Mouse (Mus musculus): ENCODE measurements around the gene Slc2a4. TPM values are rescaled to one million over a fixed set of nuclear protein-coding genes. Genes with fewer than 3 reads are reported as not detected.
"Not testable (repeated sequence)": the region's sequence is repeated elsewhere in the genome, so short reads cannot be mapped to it uniquely, and the experiment has no call there.

The Slc2a4 gene
- total RNA-seq, 2 experiments from 2014 or later: 325 to 365 TPM

DNA sequence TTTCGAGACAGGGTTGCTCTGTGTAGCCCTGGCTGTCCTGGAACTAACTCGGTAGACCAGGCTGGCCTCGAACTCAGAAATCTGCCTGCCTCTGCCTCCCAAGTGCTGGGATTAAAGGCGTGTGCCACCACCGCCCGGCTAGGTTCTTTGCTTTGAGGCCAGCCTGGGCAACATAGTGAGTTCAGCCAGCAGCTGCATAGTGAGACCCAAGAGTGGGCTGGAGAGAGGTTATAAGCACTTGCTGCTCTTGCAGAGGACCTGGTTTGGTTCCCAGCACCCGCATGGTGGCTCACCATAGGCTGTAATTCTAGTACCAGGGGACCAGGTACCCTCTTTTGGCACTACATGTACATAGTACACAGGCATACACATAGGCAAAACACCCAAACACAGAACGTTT, 17.8 kb downstream of the Slc2a4 start:
- DNase-seq (ENCODE audit: low spot score): not testable (repeated sequence)
- intact Hi-C loops (cut with DNase I): loop anchor here (5.0 to 10.0 kb wide), 2 partner anchors 77 to 285 kb away; partner anchors contain the start of gene Slc16a11

- DNase-seq (ENCODE audit: low spot score): no peak
- intact Hi-C loops (cut with DNase I): loop anchor here (5.0 to 10.0 kb wide), 3 partner anchors 38 to 285 kb away; partner anchors contain the start of gene Slc16a11
Measured at GRCm38 (mm10) chr11:69929712-69930111, 18.3 kb downstream of the Slc2a4 start.

- intact Hi-C loops (cut with DNase I): loop anchor here (5.0 kb wide), 1 partner anchor 40 kb away; no protein-coding TSS in a partner anchor
- no peak for DNase-seq (ENCODE audit: low spot score)
Measured at GRCm38 (mm10) chr11:69927501-69927900, 20.5 kb downstream of the Slc2a4 start.

- intact Hi-C loops (cut with DNase I): loop anchor here (2.0 kb wide), 1 partner anchor 56 kb away; no protein-coding TSS in a partner anchor
Measured at GRCm38 (mm10) chr11:69922796-69923195, 25.2 kb downstream of the Slc2a4 start.

DNA sequence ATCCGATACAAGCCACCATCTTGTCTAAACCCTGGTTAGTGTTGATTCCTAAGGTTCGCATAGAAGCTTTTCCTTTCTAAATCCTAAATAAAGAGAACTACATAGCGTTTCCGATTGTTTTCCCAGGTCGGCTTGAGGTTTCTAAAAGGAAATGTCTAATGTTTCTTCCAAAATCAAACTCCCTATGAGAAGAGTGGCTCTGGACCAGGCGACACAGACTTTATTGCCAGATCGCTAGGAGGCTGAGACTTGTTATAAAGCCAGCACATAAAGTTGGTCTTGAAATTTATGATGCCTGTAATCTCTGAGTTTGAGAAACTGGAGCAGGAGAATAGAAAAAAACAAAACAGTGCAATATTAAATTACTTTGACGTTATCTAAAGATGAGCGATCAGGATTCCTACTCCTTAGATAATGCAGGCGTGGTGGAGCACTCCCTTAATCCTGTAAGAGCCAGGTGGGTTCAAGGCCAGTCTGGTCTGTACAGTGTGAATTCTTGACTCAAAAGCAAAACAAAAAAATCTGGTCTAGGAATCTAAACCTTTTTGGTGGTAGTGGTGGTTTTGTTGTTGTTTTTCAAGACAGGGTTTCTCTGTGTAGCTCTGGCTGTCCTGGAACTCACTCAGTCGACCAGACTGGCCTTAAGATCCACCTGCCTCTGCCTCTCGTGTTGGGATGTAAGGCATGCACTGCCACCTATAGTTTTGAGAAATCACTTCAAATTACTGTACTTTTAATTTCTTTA, 25.8 kb downstream of the Slc2a4 start:
- intact Hi-C loops (cut with DNase I): loop anchor here (2.0 kb wide), 1 partner anchor 57 kb away; no protein-coding TSS in a partner anchor
- DNase-seq (ENCODE audit: low spot score): no peak

More at GRCm38 (mm10) chr11:69922796-69923195, 25.2 kb downstream of the Slc2a4 start:
- no peak for DNase-seq (ENCODE audit: low spot score)

DNA sequence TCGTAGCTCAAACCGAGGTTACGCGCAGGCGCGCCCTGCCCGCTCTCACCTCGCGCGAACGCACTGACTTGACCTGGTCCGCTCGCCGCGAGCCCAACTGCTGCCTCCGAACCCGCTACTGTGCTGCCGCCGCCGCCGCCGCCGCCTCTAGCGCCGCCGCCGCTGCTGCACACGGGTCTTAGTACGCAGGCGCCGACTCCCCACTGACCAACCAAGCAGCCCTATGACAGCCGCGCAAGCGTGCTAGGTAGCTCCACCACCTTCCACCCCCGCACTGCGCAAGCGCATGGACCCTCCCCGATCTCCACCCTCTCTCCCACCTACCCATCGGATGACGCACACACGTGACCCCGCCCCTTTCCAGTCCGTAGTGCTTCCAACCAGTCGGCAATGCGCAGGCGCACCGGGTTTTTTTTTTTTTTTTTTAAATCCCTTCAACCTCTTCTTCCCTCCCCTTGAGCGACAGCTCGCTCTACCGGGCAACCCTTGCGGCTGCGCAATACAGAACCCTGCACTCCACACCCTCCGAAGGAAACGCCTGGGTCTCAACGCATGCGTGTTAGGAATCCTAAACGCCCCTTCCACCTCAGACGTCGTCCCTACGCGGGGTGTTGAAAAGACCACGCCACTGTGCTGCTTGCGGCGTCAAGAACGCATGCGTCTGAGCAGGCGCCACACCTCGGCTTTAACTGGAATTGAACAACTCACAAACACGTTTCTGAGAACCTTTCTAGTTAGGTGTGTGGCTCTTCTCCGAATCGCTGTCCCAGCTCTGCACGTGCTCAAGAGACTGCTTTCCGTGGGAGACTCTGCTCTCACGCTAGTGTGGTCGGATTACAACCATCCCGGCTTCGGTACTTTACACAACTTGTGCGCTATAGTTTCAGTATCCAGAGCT, 26.6 kb downstream of the Slc2a4 start, which contains the start of gene Eif5a:
Eif5a (minus strand) TSS at position 845 of the 898 bp plus-strand sequence.
- intact Hi-C loops (cut with DNase I): loop anchor here (2.0 kb wide), 1 partner anchor 57 kb away; no protein-coding TSS in a partner anchor
- DNase-seq (ENCODE audit: low spot score): peak; percentile 100

GRCm38 (mm10) chr11:69920266-69921031, 27.5 kb downstream of the Slc2a4 start:
- DNase-seq (ENCODE audit: low spot score): no peak
- intact Hi-C loops (cut with DNase I): no loop called here

GRCm38 (mm10) chr11:69919661-69920265, 28.2 kb downstream of the Slc2a4 start:
- peak; percentile 71 for DNase-seq (ENCODE audit: low spot score)
- intact Hi-C loops (cut with DNase I): loop anchor here (2.0 to 5.0 kb wide), 2 partner anchors 39 to 237 kb away; partner anchors contain the start of genes Kctd11 and Senp3

DNA sequence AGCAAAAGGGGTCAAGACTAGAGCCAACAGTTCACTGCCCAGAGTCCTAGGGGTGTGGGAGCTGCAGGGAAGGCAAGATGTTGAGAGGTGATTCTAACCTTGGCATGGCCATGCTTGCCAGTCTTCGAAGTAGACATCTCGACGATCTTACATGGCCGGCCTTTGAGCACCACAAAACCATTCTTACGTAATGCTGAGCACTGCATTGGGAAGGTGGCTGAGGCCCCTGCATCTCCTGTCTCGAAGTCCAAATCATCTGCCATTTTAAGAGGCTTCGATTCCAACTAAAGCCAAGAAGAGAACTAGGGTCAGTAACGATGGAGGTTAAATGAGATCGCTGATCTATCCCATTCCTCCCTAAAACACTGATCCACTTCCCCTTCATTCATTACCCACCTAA, 28.9 kb downstream of the Slc2a4 start:
- DNase-seq (ENCODE audit: low spot score): no peak
- intact Hi-C loops (cut with DNase I): loop anchor here (2.0 to 5.0 kb wide), 2 partner anchors 38 to 237 kb away; partner anchors contain the start of genes Kctd11 and Senp3

DNA sequence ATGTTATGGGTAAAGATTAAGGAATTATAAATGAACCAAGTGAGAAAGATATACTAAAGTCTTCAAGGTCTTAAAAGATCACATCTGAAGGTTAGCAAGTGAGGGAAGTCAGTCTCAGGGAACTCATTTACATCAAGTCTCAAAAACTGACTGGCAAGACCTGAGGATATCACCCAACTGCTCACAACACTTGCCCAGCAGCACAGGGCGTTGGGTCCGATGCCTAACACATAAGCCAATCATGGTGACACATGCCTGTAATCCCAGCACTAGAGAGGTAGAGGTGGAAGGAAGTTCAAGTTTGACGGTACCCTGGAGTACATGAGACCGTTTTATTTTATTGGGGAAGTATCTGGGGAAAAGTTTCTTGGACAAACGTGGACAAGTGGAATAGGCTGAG, 29.9 kb downstream of the Slc2a4 start:
- DNase-seq (ENCODE audit: low spot score): no peak
- intact Hi-C loops (cut with DNase I): loop anchor here (2.0 to 5.0 kb wide), 2 partner anchors 37 to 236 kb away; partner anchors contain the start of genes Kctd11 and Senp3

DNA sequence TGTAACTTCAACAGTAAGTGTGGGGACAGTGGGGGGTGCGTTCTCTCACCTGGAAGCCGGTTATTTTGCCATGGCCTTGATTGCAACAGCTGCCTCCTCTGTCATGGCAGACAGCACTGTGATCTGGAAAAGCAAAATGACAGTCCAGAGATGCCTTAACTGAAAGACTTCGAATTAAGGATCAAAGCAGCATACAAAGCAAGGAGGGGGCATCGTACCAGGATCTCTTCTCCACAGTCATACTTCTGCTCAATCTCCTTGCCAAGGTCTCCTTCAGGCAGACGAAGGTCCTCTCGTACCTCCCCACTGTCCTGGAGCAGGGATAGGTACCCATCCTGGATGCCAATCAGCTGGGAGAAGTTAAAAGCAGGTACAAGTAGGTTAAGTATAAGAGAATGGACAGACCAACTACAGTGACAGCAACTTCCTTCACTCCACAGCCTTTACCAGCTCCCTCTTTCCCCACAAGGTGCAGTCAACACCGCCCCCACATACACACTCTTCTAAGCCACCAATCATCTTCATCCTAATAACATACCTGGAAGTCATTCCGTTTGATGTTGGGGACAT, 30.5 kb downstream of the Slc2a4 start:
- no peak for DNase-seq (ENCODE audit: low spot score)
- intact Hi-C loops (cut with DNase I): loop anchor here (5.0 kb wide), 1 partner anchor 235 kb away; the partner anchor contains the start of gene Senp3

DNA sequence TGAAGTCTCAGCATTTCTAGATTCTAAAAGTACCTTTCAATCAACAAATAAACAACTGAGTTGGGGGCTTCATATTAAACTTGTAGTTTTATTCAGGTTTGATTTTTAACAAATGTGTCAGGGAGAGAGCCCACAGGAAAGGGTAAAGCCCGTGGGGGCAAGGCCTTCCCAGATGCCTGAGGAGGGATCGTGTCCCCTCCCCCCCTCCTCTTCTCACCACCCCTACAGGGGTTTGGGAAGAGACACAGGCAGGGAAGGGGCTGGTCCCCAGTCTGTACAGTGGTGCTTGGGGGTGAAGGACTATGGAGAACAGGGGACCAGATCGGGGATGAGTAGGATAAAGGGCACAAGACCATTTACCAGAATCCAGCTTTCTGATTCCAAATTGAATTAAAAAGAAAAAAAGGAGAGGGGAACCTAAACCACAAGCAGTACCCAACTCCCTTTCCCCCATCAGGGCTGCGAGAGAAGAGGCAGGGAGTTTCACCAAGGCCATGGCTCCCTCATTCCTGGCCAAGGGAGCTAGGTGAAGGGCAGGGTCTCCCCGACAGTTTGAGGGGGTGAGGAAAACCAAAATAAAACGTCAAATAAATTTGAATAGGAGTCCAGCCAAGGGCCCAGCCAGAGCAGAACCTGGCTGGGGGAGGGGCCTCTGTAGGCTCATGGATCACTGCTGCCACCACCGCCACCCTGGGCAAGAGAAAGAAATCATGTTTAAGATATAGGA, 31.2 kb downstream of the Slc2a4 start:
- DNase-seq (ENCODE audit: low spot score): not testable (repeated sequence)
- intact Hi-C loops (cut with DNase I): loop anchor here (5.0 kb wide), 1 partner anchor 235 kb away; the partner anchor contains the start of gene Senp3

DNA sequence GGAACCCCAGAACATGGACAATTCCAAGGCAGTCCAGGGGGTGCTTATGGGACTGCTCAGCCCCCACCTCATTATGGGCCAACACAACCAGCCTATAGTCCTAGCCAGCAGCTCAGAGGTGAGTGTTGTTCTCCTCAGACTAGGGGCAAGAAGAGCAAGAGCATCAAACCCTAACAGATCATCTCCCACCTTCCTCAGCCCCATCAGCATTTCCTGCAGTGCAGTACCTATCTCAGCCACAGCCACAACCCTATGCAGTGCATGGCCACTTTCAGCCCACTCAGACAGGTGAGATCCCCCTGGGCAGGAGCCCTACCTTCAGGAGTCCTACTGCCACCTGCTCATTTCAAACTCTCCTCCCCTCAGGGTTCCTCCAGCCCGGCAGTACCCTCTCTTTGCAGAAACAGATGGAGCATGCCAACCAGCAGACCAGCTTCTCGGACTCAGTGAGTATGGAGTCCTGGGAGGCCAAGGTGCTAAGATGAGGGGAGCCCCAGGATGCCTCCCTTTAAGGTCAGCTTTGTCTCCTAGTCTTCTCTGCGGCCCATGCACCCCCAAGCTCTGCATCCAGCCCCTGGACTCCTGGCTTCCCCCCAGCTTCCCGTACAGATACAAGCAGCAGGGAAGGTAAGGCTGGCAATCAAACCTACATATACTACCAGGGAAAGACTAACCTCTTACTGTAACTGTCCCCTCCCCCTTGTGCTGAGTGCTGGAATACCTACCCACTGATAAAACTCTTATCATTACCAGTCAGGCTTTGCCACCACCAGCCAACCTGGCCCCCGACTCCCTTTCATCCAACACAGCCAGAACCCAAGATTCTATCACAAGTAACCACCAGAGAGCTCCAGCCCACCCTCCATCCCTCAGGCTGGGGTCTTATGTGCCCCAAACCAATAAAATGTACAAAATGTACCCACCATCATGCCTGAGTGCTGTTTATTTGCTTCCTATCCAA, 32.0 kb downstream of the Slc2a4 start:
- intact Hi-C loops (cut with DNase I): loop anchor here (5.0 kb wide), 1 partner anchor 234 kb away; the partner anchor contains the start of gene Senp3
- no peak for DNase-seq (ENCODE audit: low spot score)

GRCm38 (mm10) chr11:69914917-69915430, 33.0 kb downstream of the Slc2a4 start:
- no peak for DNase-seq (ENCODE audit: low spot score)
- intact Hi-C loops (cut with DNase I): loop anchor here (5.0 kb wide), 1 partner anchor 233 kb away; the partner anchor contains the start of gene Senp3

DNA sequence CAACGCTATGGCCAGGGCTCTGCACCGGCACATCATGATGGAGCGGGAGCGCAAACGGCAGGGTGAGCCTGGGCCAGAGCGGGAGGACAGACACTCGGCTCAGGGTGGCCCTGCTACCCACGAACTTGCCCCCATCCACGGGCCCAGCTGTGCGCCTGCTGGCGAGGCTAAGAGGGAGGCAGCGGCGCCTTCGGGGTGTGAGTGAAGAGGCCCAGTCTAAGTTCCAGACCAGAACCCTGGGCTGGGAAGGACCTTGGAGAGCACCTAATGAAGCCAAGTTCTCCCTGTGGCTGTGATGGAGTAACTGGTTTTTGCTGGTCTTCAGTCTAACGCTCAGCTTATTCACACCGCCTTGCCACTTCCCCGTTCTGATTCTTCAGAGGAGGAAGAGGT, 33.6 kb downstream of the Slc2a4 start:
- no peak for DNase-seq (ENCODE audit: low spot score)
- intact Hi-C loops (cut with DNase I): no loop called here

All from heart, postnatal 25 days (tissue).